Mouse (Mus musculus): ENCODE results near the gene Gm5460. TPM values are rescaled to one million over a fixed set of nuclear protein-coding genes. Genes with fewer than 3 reads are reported as not detected.
A peak's percentile ranks its signal among the peaks of the same experiment; 100 is the strongest.

Gene Gm5460
- polyA plus RNA-seq, 2 experiments, result not detected

- WGBS (ENCODE audit: insufficient replicate concordance), result 12% methylated on average over 11 of the region's 11 CpGs
These were observed 63.9 kb downstream of the Gm5460 start for GRCm38 (mm10) chr14:34080321-34080997.

GRCm38 (mm10) chr14:34085731-34086130 is 69.2 kb downstream of the Gm5460 start, which contains the start of gene Anxa8:
Gene Anxa8, plus strand, starts transcription at chr14:34085981.
- TF ChIP-seq EP300 (IDR thresholded peaks at IDR 0.05; ENCODE audit: low read depth), result no peak
- TF ChIP-seq CTCF (IDR thresholded peaks at IDR 0.05; ENCODE audit: low read depth), result no peak
- Histone ChIP-seq H3K9ac (replicated peaks) (no peak within 1 kb of the TSS), H3K27ac (no peak within 1 kb of the TSS), H3K9me3 (ENCODE audit: control insufficient read depth, low read length) (no peaks in the 10 kb centered on the region), H3K4me2 (ENCODE audit: low read depth) (no peak within 1 kb of the TSS), H3K4me3 (ENCODE audit: insufficient read depth in 1 of 2, low read depth in 2 of 2, low read length in 2 of 2) (no peak within 1 kb of the TSS), H3K4me1 (replicated peaks; ENCODE audit: control insufficient read depth in 2 of 2, insufficient read depth in 2 of 2, low read length in 1 of 2) (no peaks in the 10 kb centered on the region), H3K27me3 (ENCODE audit: control insufficient read depth, insufficient read depth, low read length) (no peaks in the 10 kb centered on the region), H3K36me3 (replicated peaks; ENCODE audit: control insufficient read depth, insufficient read depth, low read depth) (no peaks in the 10 kb centered on the region)
- DNase-seq (ENCODE audit: low read depth in 3 of 3, low spot score in 3 of 3), result no peak
- ATAC-seq (ENCODE audit: insufficient read depth), result no peak
- WGBS (ENCODE audit: insufficient replicate concordance), result 49% methylated on average over 4 of the region's 4 CpGs

More at GRCm38 (mm10) chr14:34080321-34080997, 63.9 kb downstream of the Gm5460 start:
- H3K4me3 ChIP-seq (ENCODE audit: insufficient read depth in 1 of 2, low read depth in 2 of 2, low read length in 2 of 2), result no peak overlapping the region
- ATAC-seq (ENCODE audit: insufficient read depth), result no peak
- H3K9me3 ChIP-seq (ENCODE audit: control insufficient read depth, low read length), result no peaks in the 10 kb centered on the region
- H3K36me3 ChIP-seq (replicated peaks; ENCODE audit: control insufficient read depth, insufficient read depth, low read depth), result no peaks in the 10 kb centered on the region
- no peak overlapping the region for H3K4me2 ChIP-seq (ENCODE audit: low read depth)
- no peaks in the 10 kb centered on the region for H3K27me3 ChIP-seq (ENCODE audit: control insufficient read depth, insufficient read depth, low read length)
- peak; percentile 15 to 28 (median 28) for DNase-seq (ENCODE audit: low read depth in 3 of 3, low spot score in 3 of 3)
- no peaks in the 10 kb centered on the region for H3K4me1 ChIP-seq (replicated peaks; ENCODE audit: control insufficient read depth in 2 of 2, insufficient read depth in 2 of 2, low read length in 1 of 2)
- no peak overlapping the region for H3K9ac ChIP-seq (replicated peaks)
- H3K27ac ChIP-seq, result no peak overlapping the region
- TF ChIP-seq CTCF (IDR thresholded peaks at IDR 0.05; ENCODE audit: low read depth) (peak; percentile 83), EP300 (IDR thresholded peaks at IDR 0.05; ENCODE audit: low read depth) (no peak)

- TF ChIP-seq EP300 (IDR thresholded peaks at IDR 0.05; ENCODE audit: low read depth), result no peak
- no peak for TF ChIP-seq CTCF (IDR thresholded peaks at IDR 0.05; ENCODE audit: low read depth)
- Histone ChIP-seq H3K4me1 (replicated peaks; ENCODE audit: control insufficient read depth in 2 of 2, insufficient read depth in 2 of 2, low read length in 1 of 2) (no peaks in the 10 kb centered on the region), H3K36me3 (replicated peaks; ENCODE audit: control insufficient read depth, insufficient read depth, low read depth) (no peaks in the 10 kb centered on the region), H3K9ac (replicated peaks) (no peak overlapping the region), H3K4me3 (ENCODE audit: insufficient read depth in 1 of 2, low read depth in 2 of 2, low read length in 2 of 2) (no peak overlapping the region), H3K9me3 (ENCODE audit: control insufficient read depth, low read length) (no peaks in the 10 kb centered on the region), H3K4me2 (ENCODE audit: low read depth) (no peak overlapping the region), H3K27ac (no peak overlapping the region), H3K27me3 (ENCODE audit: control insufficient read depth, insufficient read depth, low read length) (no peaks in the 10 kb centered on the region)
- DNase-seq (ENCODE audit: low read depth in 3 of 3, low spot score in 3 of 3) (no peak), ATAC-seq (ENCODE audit: insufficient read depth) (no peak)
- 35% methylated on average over 4 of the region's 4 CpGs for WGBS (ENCODE audit: insufficient replicate concordance)
These were observed 70.2 kb downstream of the Gm5460 start for GRCm38 (mm10) chr14:34086806-34087205.

- 60% methylated on average over 2 of the region's 2 CpGs for WGBS (ENCODE audit: insufficient replicate concordance)
- H3K4me3 ChIP-seq (ENCODE audit: insufficient read depth in 1 of 2, low read depth in 2 of 2, low read length in 2 of 2), result no peak overlapping the region
- ATAC-seq (ENCODE audit: insufficient read depth) (no peak), DNase-seq (ENCODE audit: low read depth in 3 of 3, low spot score in 3 of 3) (no peak)
- no peak for TF ChIP-seq CTCF (IDR thresholded peaks at IDR 0.05; ENCODE audit: low read depth)
- no peak for TF ChIP-seq EP300 (IDR thresholded peaks at IDR 0.05; ENCODE audit: low read depth)
- no peaks in the 10 kb centered on the region for H3K9me3 ChIP-seq (ENCODE audit: control insufficient read depth, low read length)
- no peak overlapping the region for H3K27ac ChIP-seq
- H3K27me3 ChIP-seq (ENCODE audit: control insufficient read depth, insufficient read depth, low read length), result no peaks in the 10 kb centered on the region
- H3K4me1 ChIP-seq (replicated peaks; ENCODE audit: control insufficient read depth in 2 of 2, insufficient read depth in 2 of 2, low read length in 1 of 2), result no peaks in the 10 kb centered on the region
- no peak overlapping the region for H3K4me2 ChIP-seq (ENCODE audit: low read depth)
- H3K36me3 ChIP-seq (replicated peaks; ENCODE audit: control insufficient read depth, insufficient read depth, low read depth), result no peaks in the 10 kb centered on the region
- no peak overlapping the region for H3K9ac ChIP-seq (replicated peaks)
These were observed 71.4 kb downstream of the Gm5460 start for GRCm38 (mm10) chr14:34087856-34088398.

GRCm38 (mm10) chr14:34089796-34090195 is 73.2 kb downstream of the Gm5460 start:
- Histone ChIP-seq H3K36me3 (replicated peaks; ENCODE audit: control insufficient read depth, insufficient read depth, low read depth) (no peaks in the 10 kb centered on the region), H3K4me1 (replicated peaks; ENCODE audit: control insufficient read depth in 2 of 2, insufficient read depth in 2 of 2, low read length in 1 of 2) (no peaks in the 10 kb centered on the region), H3K27ac (no peak overlapping the region), H3K4me2 (ENCODE audit: low read depth) (no peak overlapping the region), H3K9ac (replicated peaks) (no peak overlapping the region), H3K27me3 (ENCODE audit: control insufficient read depth, insufficient read depth, low read length) (no peaks in the 10 kb centered on the region), H3K9me3 (ENCODE audit: control insufficient read depth, low read length) (no peaks in the 10 kb centered on the region), H3K4me3 (ENCODE audit: insufficient read depth in 1 of 2, low read depth in 2 of 2, low read length in 2 of 2) (no peak overlapping the region)
- DNase-seq (ENCODE audit: low read depth in 3 of 3, low spot score in 3 of 3), result no peak
- ATAC-seq (ENCODE audit: insufficient read depth), result no peak
- whole genome bisulfite sequencing (ENCODE audit: insufficient replicate concordance), result 61% methylated on average over 8 of the region's 8 CpGs
- TF ChIP-seq CTCF (IDR thresholded peaks at IDR 0.05; ENCODE audit: low read depth) (no peak), EP300 (IDR thresholded peaks at IDR 0.05; ENCODE audit: low read depth) (no peak)

Data from liver, embryonic 14.5 days (tissue).